Mouse (Mus musculus): ENCODE results near the gene Macrod2. TPM values are rescaled to one million over a fixed set of nuclear protein-coding genes. Genes with fewer than 3 reads are reported as not detected.

Macrod2 gene
- total and polyA plus RNA-seq, 2 experiments from 2014 or later: 49.7 to 80.7 TPM

DNA sequence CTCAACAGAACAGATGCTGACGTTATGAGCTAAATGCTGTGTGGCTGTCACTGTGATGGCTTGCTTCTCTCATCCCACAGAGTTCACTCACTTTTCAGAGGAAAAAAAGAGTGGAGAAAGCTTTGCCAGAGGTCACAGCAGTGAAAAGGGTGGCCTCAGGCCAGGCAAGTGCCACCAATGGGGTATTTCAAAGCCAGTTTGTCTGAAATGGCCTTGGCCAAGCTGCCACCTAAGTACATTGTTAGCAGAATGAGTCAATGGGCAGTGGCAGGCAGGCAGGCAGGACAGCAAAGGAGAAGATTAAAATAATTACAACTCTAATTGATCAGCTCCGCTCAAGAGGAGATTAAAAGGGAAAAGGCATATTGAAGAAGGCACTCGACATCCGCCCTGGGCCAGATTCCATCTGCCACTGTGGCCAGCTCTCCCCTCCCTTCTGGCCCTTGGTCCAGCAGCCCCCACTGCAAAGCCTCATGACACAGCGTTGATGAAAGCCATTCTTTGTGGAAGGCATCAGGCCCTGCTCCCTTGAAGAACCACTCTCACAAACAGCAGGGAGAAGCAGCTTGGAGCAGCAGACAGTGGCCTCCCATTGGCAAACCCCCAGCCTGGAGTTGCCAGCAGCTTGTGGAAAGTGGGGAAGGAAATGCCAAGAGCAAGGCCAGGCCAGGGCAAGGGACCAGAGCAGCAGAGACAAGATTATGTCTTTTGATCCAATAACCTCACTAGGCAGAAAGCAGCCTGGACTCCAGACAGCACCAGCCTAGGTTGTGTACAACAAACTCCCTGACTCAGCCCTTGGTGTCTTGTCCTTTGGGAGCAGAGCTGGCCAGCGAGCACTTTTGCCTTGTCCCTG lies 2042.7 kb downstream of the Macrod2 start:
- H3K27ac ChIP-seq (ENCODE audit: low read depth, low read length): 0 out of 2 replicates have a peak overlapping the region, but pooled peaks have one; percentile 10
- TF ChIP-seq CTCF (IDR thresholded peaks at IDR 0.05; ENCODE audit: low read depth): no peak
- peak; percentile 69 for DNase-seq

More for the DNA sequence above, 2042.7 kb downstream of the Macrod2 start:
- 0 out of 2 replicates have a peak, but pooled peaks cover 6% of the 10 kb centered on the region for H3K4me1 ChIP-seq (ENCODE audit: insufficient read depth)
- no peaks in the 10 kb centered on the region for H3K36me3 ChIP-seq (ENCODE audit: insufficient read depth)
- H3K27me3 ChIP-seq (ENCODE audit: insufficient read depth, low read length): no peaks in the 10 kb centered on the region
- WGBS: 39% methylated on average over 6 of the region's 6 CpGs
- no peak overlapping the region for H3K4me2 ChIP-seq (ENCODE audit: low read depth)
- H3K4me3 ChIP-seq (ENCODE audit: low read depth, low read length): no peak overlapping the region
- peak; percentile 94 for ATAC-seq
- H3K9me3 ChIP-seq (ENCODE audit: low read length): no peaks in the 10 kb centered on the region
- no peak overlapping the region for H3K9ac ChIP-seq

Other genes starting within 250 kb of the Macrod2 start
- not detected in 2 replicates for gene Gm17374, start 243.3 kb upstream of the Macrod2 start, total RNA-seq (2014; rRNA removed)
- gene Gm17374, start 243.3 kb upstream of the Macrod2 start, polyA plus RNA-seq (2015; fragmentation: Nextera tagmentation; extraction: Ambion mirVana): not detected in 2 replicates
- gene Esf1, start 224.7 kb upstream of the Macrod2 start, total RNA-seq (2014; rRNA removed): 12.6 and 20.0 TPM in 2 replicates
- gene Esf1, start 224.7 kb upstream of the Macrod2 start, polyA plus RNA-seq (2015; fragmentation: Nextera tagmentation; extraction: Ambion mirVana): 8.8 and 14.9 TPM in 2 replicates
- 53.6 and 63.1 TPM in 2 replicates for gene Ndufaf5, start 224.7 kb upstream of the Macrod2 start, total RNA-seq (2014; rRNA removed)
- 54.6 and 65.3 TPM in 2 replicates for gene Ndufaf5, start 224.7 kb upstream of the Macrod2 start, polyA plus RNA-seq (2015; fragmentation: Nextera tagmentation; extraction: Ambion mirVana)
- gene Sel1l2, start 5.6 kb upstream of the Macrod2 start, total RNA-seq (2014; rRNA removed): not detected in 2 replicates
- gene Sel1l2, start 5.6 kb upstream of the Macrod2 start, polyA plus RNA-seq (2015; fragmentation: Nextera tagmentation; extraction: Ambion mirVana): not detected in 2 replicates

Data from forebrain, postnatal 0 days (tissue).